Mouse (Mus musculus): Measurements from ENCODE around the gene Tmem132b.

- TF ChIP-seq FLI1 (IDR thresholded peaks at IDR 0.05; ENCODE audit: low read length): no peak
- TF ChIP-seq GATA1 (IDR thresholded peaks at IDR 0.05; ENCODE audit: borderline replicate concordance, low read length): no peak
Measured at GRCm38 (mm10) chr5:125531634-125532033, at the start of gene Tmem132b.
